Comparison of ENCODE assay signal across 26 mouse cellular contexts in genomic region chr14:47969871-47970270, GRCm38 (mm10).
DNase-seq lines count a peak whose midpoint lies in the region; ATAC-seq lines count a peak whose summit lies in the region.
"Had no signal": no experiment of that assay in that cellular context is flagged by ENCODE, and none has a peak within 500 bp of the region (broad histone marks: within the 10 kb centered on the region; RNA-seq: fewer than 3 reads in every experiment).

No protein-coding gene starts in this region.

- H3K27me3 ChIP-seq in heart, embryonic 10.5 days (ENCODE audit: insufficient read depth, poor library complexity, severe bottlenecking) = no peaks in the 10 kb centered on the region
- no peaks in the 10 kb centered on the region for H3K27me3 ChIP-seq in lung, embryonic 16.5 days (ENCODE audit: control insufficient read depth, insufficient read depth, low read depth, low read length)
- H3K27me3 ChIP-seq: embryonic facial prominence, embryonic 13.5 days; embryonic facial prominence, embryonic 15.5 days; forebrain, embryonic 12.5 days; forebrain, embryonic 15.5 days had no signal

- no peak overlapping the region for H3K4me2 ChIP-seq in lung, embryonic 16.5 days (ENCODE audit: low read depth, low read length)
- H3K4me2 ChIP-seq: embryonic facial prominence, embryonic 13.5 days; embryonic facial prominence, embryonic 15.5 days; forebrain, embryonic 12.5 days; forebrain, embryonic 15.5 days had no signal

- H3K36me3 ChIP-seq in heart, embryonic 10.5 days = no peaks in the 10 kb centered on the region
- H3K36me3 ChIP-seq in lung, embryonic 16.5 days (ENCODE audit: control insufficient read depth, insufficient read depth, low read length) = no peaks in the 10 kb centered on the region
- H3K36me3 ChIP-seq: embryonic facial prominence, embryonic 13.5 days; embryonic facial prominence, embryonic 15.5 days; forebrain, embryonic 10.5 days; forebrain, embryonic 12.5 days; forebrain, embryonic 15.5 days had no signal

- DNase-seq in heart, adult 11 months = peak; percentile 54
- DNase-seq in heart, embryonic 10.5 days (ENCODE audit: low spot score) = no peak
- DNase-seq in lung, postnatal 25 days (ENCODE audit: low spot score) = no peak
- peak; percentile 26 for DNase-seq in 3T3-L1 (ENCODE audit: low read depth, low spot score)
- DNase-seq in adipocyte (ENCODE audit: low spot score) = peak; percentile 21
- no peak for DNase-seq in neural tube, embryonic 10.5 days (ENCODE audit: extremely low spot score, low spot score)
- DNase-seq: adrenal gland, adult 2 months; adrenal gland, postnatal 10 days; adrenal gland, postnatal 25 days; cerebellum, adult 11 months; cerebellum, adult 18-20 months; cerebellum, adult 8-10 months; cerebellum, adult 9-11 months; cerebellum, postnatal 14 days; cerebellum, postnatal 36 days; embryo, embryonic 11 days; forebrain, postnatal 0 days had no signal

- ATAC-seq in lung, embryonic 16.5 days (ENCODE audit: low read depth) = peak; percentile 51; the same call in 1 of the 2 replicates
- ATAC-seq: activated CD4-positive, CD25-positive, alpha-beta regulatory T cell, adult 4 months; forebrain, embryonic 15.5 days; forebrain, postnatal 0 days; Patski had no signal

- no peaks in the 10 kb centered on the region for H3K4me1 ChIP-seq in heart, embryonic 10.5 days
- H3K4me1 ChIP-seq in lung, embryonic 16.5 days (replicated peaks; ENCODE audit: control insufficient read depth, insufficient read depth, low read length) = no peaks in the 10 kb centered on the region
- H3K4me1 ChIP-seq: embryonic facial prominence, embryonic 13.5 days; embryonic facial prominence, embryonic 15.5 days; forebrain, embryonic 10.5 days; forebrain, embryonic 12.5 days; forebrain, embryonic 15.5 days had no signal

- no peak overlapping the region for H3K27ac ChIP-seq in heart, embryonic 10.5 days
- H3K27ac ChIP-seq in lung, embryonic 16.5 days (ENCODE audit: low read length) = no peak overlapping the region
- H3K27ac ChIP-seq: embryonic facial prominence, embryonic 13.5 days; embryonic facial prominence, embryonic 15.5 days; forebrain, embryonic 10.5 days; forebrain, embryonic 12.5 days; forebrain, embryonic 15.5 days had no signal

- H3K4me3 ChIP-seq in heart, embryonic 10.5 days = no peak overlapping the region
- H3K4me3 ChIP-seq in lung, embryonic 16.5 days (ENCODE audit: low read length) = no peak overlapping the region
- H3K4me3 ChIP-seq: embryonic facial prominence, embryonic 13.5 days; embryonic facial prominence, embryonic 15.5 days; erythroblast, embryonic 14.5 days; forebrain, embryonic 10.5 days; forebrain, embryonic 12.5 days; forebrain, embryonic 15.5 days had no signal

- 58% methylated on average over 1 of the region's 1 CpGs for WGBS in heart, embryonic 10.5 days
- 19% methylated on average over 1 of the region's 1 CpGs for WGBS in lung, embryonic 16.5 days

- H3K9me3 ChIP-seq in heart, embryonic 10.5 days = no peaks in the 10 kb centered on the region
- no peaks in the 10 kb centered on the region for H3K9me3 ChIP-seq in lung, embryonic 16.5 days (ENCODE audit: control insufficient read depth, low read length)
- H3K9me3 ChIP-seq: embryonic facial prominence, embryonic 13.5 days; embryonic facial prominence, embryonic 15.5 days; forebrain, embryonic 12.5 days; forebrain, embryonic 15.5 days had no signal

- no peak overlapping the region for H3K9ac ChIP-seq in lung, embryonic 16.5 days (ENCODE audit: low read length)
- H3K9ac ChIP-seq: embryonic facial prominence, embryonic 13.5 days; embryonic facial prominence, embryonic 15.5 days; forebrain, embryonic 12.5 days; forebrain, embryonic 15.5 days; forebrain, postnatal 0 days had no signal

Comparison
In these comparisons a context has a peak if more than half of its experiments do, and no peak if none do; other contexts are left out.
1. DNase-seq: peak in heart, adult 11 months (single experiment), 3T3-L1 (single experiment) and adipocyte (single experiment); none in heart, embryonic 10.5 days (single experiment), lung, postnatal 25 days (single experiment) and neural tube, embryonic 10.5 days (single experiment).